Mouse (Mus musculus) CH12.LX (cell line): ENCODE results near the gene Rab11fip5.

Experiments
- CHD1 ChIP-seq: IDR thresholded peaks from 2 replicates; pipeline ENCODE4 v1.6.1; 2012; ENCODE audit warnings: low read depth, low read length, improper control_type of control experiment, inconsistent platforms
- CTCF ChIP-seq, 2 experiments: IDR thresholded peaks in 1 of 2; conservative IDR thresholded peaks in 1 of 2; 2 replicates each; pipeline ENCODE4 v1.5.1; 2011 to 2012; ENCODE audit warnings: low read depth in 2 of 2, low read length in 2 of 2, improper control_type of control experiment in 1 of 2, inconsistent platforms in 1 of 2, mild to moderate bottlenecking in 1 of 2, moderate library complexity in 1 of 2
- ETS1 ChIP-seq: conservative IDR thresholded peaks from 2 replicates; pipeline ENCODE4 v1.6.1; 2012; ENCODE audit warnings: low read depth, mild to moderate bottlenecking, inconsistent platforms, low read length, improper control_type of control experiment, moderate library complexity
- POLR2A ChIP-seq: IDR thresholded peaks from 2 replicates; pipeline ENCODE4 v1.6.1; 2011; ENCODE audit warnings: low read depth, mild to moderate bottlenecking, improper control_type of control experiment, low read length
- ZKSCAN1 ChIP-seq: IDR thresholded peaks from 2 replicates; pipeline ENCODE4 v1.6.1; 2012; ENCODE audit warnings: low read depth, inconsistent platforms, low read length, improper control_type of control experiment, borderline replicate concordance

DNA sequence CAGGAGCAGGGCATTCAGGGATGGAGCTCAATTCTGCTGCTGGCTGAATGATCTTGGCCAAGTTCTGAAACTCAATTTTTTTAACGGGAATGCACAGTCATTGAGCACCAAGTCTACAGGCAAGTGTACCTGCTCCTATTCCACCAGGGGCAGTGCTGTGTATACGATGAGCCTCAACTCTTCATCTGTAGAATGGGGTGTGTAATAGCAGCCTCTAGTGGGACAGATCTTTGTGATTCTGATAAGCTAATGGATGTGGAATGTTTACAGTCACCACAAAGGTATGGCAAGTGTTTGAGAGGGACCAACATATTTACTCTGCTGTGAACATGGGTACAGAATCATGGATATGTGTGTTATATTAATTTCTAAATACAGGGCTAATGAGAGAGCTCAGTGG is 58.2 kb downstream of the Rab11fip5 start:
- TF ChIP-seq POLR2A = no peak
- TF ChIP-seq CTCF (conservative IDR thresholded peaks at IDR 0.05 in 1 of 2, IDR thresholded peaks at IDR 0.05 in 1 of 2; ENCODE audit: low read depth in 2 of 2, low read length in 2 of 2) = peak in 1 of 2 experiments; percentile 52; a peak in 2 of 4 replicates
- TF ChIP-seq ETS1 = no peak
- no peak for TF ChIP-seq ZKSCAN1
- no peak for TF ChIP-seq CHD1
